Mouse (Mus musculus): ENCODE results near the gene Eif2b3. TPM values are rescaled to one million over a fixed set of nuclear protein-coding genes. Genes with fewer than 3 reads are reported as not detected.
A peak's percentile ranks its signal among the peaks of the same experiment; 100 is the strongest.

Gene Eif2b3
- total RNA-seq, 2 experiments from 2014 or later = 18.0 to 18.9 TPM

GRCm38 (mm10) chr4:117133817-117134600 lies 114.8 kb downstream of the Eif2b3 start, which contains the start of gene Plk3:
Gene Plk3, minus strand, starts transcription at chr4:117133963.
- intact Hi-C loops (cut with DNase I) = loop anchor here (5.0 kb wide), 1 partner anchor 307 kb away; no protein-coding TSS in a partner anchor

DNA sequence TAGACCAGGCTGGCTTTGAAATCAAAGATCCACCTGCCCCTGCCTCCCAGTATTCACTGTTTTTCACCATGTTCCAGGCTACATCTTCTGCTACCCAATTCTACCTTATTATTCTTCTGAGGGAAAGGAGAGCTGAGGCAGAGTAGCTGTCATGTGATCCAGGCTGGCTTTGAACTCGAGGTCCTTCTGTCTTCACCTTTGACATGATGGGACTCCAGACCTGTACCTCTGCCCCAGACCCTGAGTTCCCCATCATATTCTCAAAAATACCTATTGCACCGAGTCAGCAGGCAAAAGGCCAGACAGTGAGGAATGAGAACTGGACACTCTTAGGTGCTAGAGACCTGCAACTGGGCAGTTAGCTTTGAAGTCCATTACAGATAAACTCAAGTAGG lies 115.4 kb downstream of the Eif2b3 start:
- intact Hi-C loops (cut with DNase I) = loop anchor here (5.0 kb wide), 1 partner anchor 307 kb away; no protein-coding TSS in a partner anchor
- DNase-seq = no peak

More at GRCm38 (mm10) chr4:117133817-117134600, 114.8 kb downstream of the Eif2b3 start, which contains the start of gene Plk3:
- peak; percentile 93 to 98 for DNase-seq

DNA sequence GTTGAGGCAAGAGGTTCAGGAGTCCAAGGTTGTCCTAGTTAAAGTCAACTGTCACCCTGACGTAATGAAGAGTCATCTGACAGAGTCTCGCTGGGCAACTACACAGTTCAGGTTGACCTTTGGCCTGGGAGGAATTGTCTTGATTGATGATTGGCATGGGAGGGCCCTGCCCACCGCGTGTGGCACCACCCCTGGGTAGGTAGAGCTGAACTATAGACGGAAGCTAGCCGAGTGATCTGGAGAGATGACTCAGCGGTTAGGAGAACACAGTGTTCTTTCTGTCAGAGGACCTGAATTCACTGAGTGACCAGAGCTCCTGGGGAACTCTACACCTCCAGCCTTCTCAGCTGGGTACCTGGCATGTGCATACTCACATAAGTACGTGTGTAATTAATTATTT lies 116.8 kb downstream of the Eif2b3 start:
- intact Hi-C loops (cut with DNase I) = no loop called here
- DNase-seq = no peak

Other genes with a start within 250 kb of the Eif2b3 start
- 1 to 10 TPM; 4.4 TPM for gene Toe1, start 211.8 kb upstream of the Eif2b3 start, total RNA-seq (2021)
- gene Mutyh, start 211.7 kb upstream of the Eif2b3 start, total RNA-seq (2021) = 1 to 10 TPM; 1.1 to 1.2 TPM
- gene Hpdl, start 197.7 kb upstream of the Eif2b3 start, total RNA-seq (2021) = 1 to 10 TPM; 1.5 to 2.9 TPM
- under 1 TPM; 0.05 to 0.08 TPM for gene Zswim5, start 142.0 kb upstream of the Eif2b3 start, total RNA-seq (2021)
- gene Urod, start 25.0 kb upstream of the Eif2b3 start, total RNA-seq (2021) = 10 to 100 TPM; 55.9 to 60.1 TPM
- 10 to 100 TPM; 13.0 TPM for gene Hectd3, start 24.1 kb upstream of the Eif2b3 start, total RNA-seq (2021)
- 1 to 10 TPM in 1 of 2 experiments, under 1 TPM in 1; 0.61 to 1.5 TPM for gene Ptch2, start 76.7 kb downstream of the Eif2b3 start, total RNA-seq (2021)
- 1 to 10 TPM; 2.0 to 2.4 TPM for gene Btbd19, start 106.3 kb downstream of the Eif2b3 start, total RNA-seq (2021)
- gene Tctex1d4, start 107.4 kb downstream of the Eif2b3 start, total RNA-seq (2021) = not detected
- gene Plk3, start 114.6 kb downstream of the Eif2b3 start, total RNA-seq (2021) = 1 to 10 TPM in 1 of 2 experiments, under 1 TPM in 1; 0.86 to 1.5 TPM
- gene Rps8, start 136.8 kb downstream of the Eif2b3 start, total RNA-seq (2021) = 100 to 1,000 TPM; 497 to 579 TPM
- under 1 TPM; 0.28 to 0.44 TPM for gene Kif2c, start 163.2 kb downstream of the Eif2b3 start, total RNA-seq (2021)
- 1 to 10 TPM; 4.0 to 4.2 TPM for gene Tmem53, start 232.5 kb downstream of the Eif2b3 start, total RNA-seq (2021)
- gene Armh1, start 232.7 kb downstream of the Eif2b3 start, total RNA-seq (2021) = not detected

Data from gastrocnemius, postnatal 36 days (tissue).